Mouse (Mus musculus): ENCODE results near the gene Prelid3b. TPM values are rescaled to one million over a fixed set of nuclear protein-coding genes. Genes with fewer than 3 reads are reported as not detected.

Prelid3b gene
- polyA plus RNA-seq, 1 experiment from 2014 or later, result 137 TPM

DNA sequence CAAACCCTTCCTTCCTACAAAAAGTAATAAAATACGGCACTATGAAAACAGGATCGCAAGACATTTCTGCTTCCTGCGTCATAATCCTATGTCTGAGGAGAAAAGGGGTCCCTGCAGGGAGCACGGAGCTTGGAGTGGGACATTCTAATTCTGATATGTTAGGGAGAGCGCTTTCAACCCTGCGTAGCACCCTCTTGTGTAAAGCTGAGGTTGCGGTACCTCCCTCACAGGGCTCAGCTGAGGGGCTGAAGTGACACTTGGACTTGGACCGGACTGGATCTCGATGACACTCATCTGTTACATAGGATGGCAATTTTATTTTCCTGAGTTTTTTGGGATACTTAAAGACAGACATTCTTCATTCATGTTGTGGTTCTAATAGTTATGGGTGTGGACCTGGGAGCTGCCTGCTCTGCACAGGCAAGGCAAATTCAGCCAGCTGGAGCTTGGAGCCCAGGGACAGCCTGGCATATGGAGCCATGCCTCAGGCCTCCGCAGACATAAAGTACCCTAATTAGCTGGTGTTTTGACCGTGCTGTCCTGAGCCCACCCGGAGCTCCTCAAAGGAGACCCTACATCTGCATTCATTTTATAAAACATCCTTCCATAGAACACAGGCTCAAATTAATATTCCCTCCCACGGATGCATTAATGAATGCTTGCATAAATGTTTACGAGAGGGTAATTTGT, 28.1 kb upstream of the Prelid3b start:
- H3K9ac ChIP-seq, result no peak overlapping the region
- no peaks in the 10 kb centered on the region for H3K36me3 ChIP-seq
- H3K27me3 ChIP-seq (replicated peaks), result no peaks in the 10 kb centered on the region
- WGBS, result 84% methylated on average over 14 of the region's 14 CpGs
- no peak for ATAC-seq (ENCODE audit: insufficient number of reproducible peaks, low FRiP score)
- no peak overlapping the region for H3K4me3 ChIP-seq
- H3K27ac ChIP-seq (ENCODE audit: poor library complexity, severe bottlenecking), result no peak overlapping the region
- H3K4me1 ChIP-seq (replicated peaks), result peaks cover 7% of the 10 kb centered on the region; the same call in 1 of the 2 replicates
- peaks cover 3% of the 10 kb centered on the region; the same call in 1 of the 2 replicates for H3K9me3 ChIP-seq (replicated peaks)
- no peak overlapping the region for H3K4me2 ChIP-seq

DNA sequence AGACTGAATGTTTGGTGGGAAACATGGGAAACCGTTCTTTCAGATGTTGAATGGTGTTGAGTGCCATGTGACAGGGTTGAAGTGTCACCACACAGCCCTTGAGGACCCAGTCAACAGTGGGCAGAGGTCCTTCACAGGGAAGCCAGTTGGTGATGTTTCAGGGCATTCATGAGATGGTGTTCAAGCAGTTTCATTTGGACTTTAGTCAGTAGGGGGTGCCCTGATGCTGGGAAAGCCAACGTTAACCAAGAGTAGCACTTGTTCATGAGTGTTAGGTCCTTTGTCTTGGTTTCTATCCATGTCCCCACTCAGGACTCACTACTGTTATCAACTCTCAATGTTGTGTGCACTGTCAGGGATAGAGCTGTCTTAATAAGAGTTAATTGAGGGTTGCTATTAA, 20.0 kb upstream of the Prelid3b start:
- WGBS, result 68% methylated on average over 2 of the region's 2 CpGs
- Histone ChIP-seq H3K9me3 (replicated peaks) (peaks cover 8% of the 10 kb centered on the region; the same call in 1 of the 2 replicates), H3K4me3 (no peak overlapping the region), H3K9ac (no peak overlapping the region), H3K36me3 (no peaks in the 10 kb centered on the region), H3K4me1 (replicated peaks) (no peaks in the 10 kb centered on the region), H3K27me3 (replicated peaks) (no peaks in the 10 kb centered on the region; the same call in 1 of the 2 replicates), H3K27ac (ENCODE audit: poor library complexity, severe bottlenecking) (no peak overlapping the region), H3K4me2 (no peak overlapping the region)
- no peak for ATAC-seq (ENCODE audit: insufficient number of reproducible peaks, low FRiP score)

DNA sequence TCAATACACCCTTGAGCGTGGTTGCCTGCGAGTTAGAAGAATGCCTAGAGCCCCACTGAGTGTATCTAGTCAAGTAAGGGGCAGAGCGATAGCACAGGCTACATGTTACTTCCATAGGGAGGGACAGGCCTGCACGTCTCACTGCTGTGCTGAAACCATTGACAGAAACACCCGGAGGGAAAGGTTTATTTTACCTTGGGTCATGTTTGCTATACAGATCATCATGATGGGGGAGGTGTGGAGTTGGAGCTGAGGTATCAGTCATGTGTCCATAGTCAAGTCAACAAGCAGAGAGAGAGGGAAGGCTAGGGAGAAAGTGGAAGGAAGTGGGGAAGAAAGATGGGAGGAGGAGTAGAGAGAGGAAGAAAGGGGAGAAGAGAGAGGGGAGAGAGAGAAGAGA, 14.1 kb upstream of the Prelid3b start:
- H3K27ac ChIP-seq (ENCODE audit: poor library complexity, severe bottlenecking), result no peak overlapping the region
- no peak overlapping the region for H3K4me2 ChIP-seq
- 72% methylated on average over 5 of the region's 5 CpGs for WGBS
- H3K9me3 ChIP-seq (replicated peaks), result no peaks in the 10 kb centered on the region
- H3K4me3 ChIP-seq, result no peak overlapping the region
- no peak overlapping the region for H3K9ac ChIP-seq
- no peaks in the 10 kb centered on the region for H3K4me1 ChIP-seq (replicated peaks)
- ATAC-seq (ENCODE audit: insufficient number of reproducible peaks, low FRiP score), result no peak
- no peaks in the 10 kb centered on the region; the same call in 1 of the 2 replicates for H3K27me3 ChIP-seq (replicated peaks)
- no peaks in the 10 kb centered on the region for H3K36me3 ChIP-seq

DNA sequence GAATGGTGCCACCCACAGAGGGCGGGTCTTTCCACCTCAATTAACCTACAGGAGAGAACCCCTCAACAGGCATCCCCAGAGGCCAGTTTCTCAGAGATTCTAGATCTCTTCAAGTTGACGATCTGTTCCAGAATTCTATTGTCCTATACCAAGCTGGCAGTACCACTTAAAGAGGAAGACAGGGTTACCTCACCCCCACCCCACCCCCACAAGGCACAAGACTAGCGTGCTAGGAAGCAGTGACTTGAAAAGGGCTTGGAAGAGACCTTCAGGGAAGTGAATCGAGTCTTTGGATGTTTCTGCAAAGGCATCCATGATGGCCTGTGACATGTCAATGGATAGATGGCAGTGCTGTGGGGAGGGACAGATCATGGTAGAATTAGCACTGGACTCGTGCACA, 5.9 kb upstream of the Prelid3b start:
- no peak overlapping the region for H3K9ac ChIP-seq
- H3K9me3 ChIP-seq (replicated peaks), result no peaks in the 10 kb centered on the region
- 73% methylated on average over 5 of the region's 5 CpGs for WGBS
- no peak overlapping the region for H3K4me2 ChIP-seq
- H3K27me3 ChIP-seq (replicated peaks), result no peaks in the 10 kb centered on the region
- H3K4me1 ChIP-seq (replicated peaks), result no peaks in the 10 kb centered on the region
- H3K4me3 ChIP-seq, result no peak overlapping the region
- no peak overlapping the region for H3K27ac ChIP-seq (ENCODE audit: poor library complexity, severe bottlenecking)
- H3K36me3 ChIP-seq, result no peaks in the 10 kb centered on the region
- ATAC-seq (ENCODE audit: insufficient number of reproducible peaks, low FRiP score), result no peak

DNA sequence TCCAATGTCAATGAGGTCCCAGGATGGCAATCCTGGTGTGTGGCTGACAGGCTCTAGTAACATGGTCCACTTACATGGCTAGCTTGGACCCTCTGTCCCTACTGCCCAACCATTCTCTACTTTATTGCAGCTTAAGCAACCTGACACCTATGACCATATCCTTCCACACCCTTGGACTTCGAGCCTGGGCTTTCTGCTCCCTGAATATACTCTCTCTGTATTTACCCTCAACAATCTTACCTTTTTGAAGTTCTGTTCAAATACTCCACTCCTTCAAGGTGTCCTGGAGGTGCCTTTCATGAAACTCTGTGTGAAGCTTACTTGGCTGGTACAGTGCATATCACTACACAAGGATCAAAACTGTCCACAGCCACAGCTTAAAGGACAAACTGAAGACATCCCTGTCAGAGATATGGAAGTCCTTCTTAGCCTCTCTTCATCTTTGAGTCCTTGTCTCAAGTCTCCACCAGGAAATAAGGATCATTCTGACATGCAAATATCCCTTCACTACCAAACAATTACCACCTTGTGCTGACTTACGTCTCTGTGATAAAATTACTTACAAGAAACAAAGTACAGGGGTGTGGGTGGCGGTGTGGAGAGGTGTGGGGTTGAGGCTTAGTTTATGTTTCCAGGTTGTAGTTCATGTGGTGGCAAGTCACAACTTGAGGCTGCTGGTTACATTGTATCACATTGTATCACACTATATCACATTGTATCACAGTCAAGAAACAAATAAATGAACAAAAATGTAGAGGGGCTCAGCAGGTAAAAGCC, 4.8 kb upstream of the Prelid3b start:
- H3K4me2 ChIP-seq, result no peak overlapping the region
- ATAC-seq (ENCODE audit: insufficient number of reproducible peaks, low FRiP score), result no peak
- no peak overlapping the region for H3K9ac ChIP-seq
- no peaks in the 10 kb centered on the region for H3K27me3 ChIP-seq (replicated peaks)
- WGBS, result 71% methylated on average over 3 of the region's 3 CpGs
- H3K4me1 ChIP-seq (replicated peaks), result no peaks in the 10 kb centered on the region
- H3K27ac ChIP-seq (ENCODE audit: poor library complexity, severe bottlenecking), result no peak overlapping the region
- H3K4me3 ChIP-seq, result no peak overlapping the region
- no peaks in the 10 kb centered on the region for H3K36me3 ChIP-seq
- no peaks in the 10 kb centered on the region for H3K9me3 ChIP-seq (replicated peaks)

DNA sequence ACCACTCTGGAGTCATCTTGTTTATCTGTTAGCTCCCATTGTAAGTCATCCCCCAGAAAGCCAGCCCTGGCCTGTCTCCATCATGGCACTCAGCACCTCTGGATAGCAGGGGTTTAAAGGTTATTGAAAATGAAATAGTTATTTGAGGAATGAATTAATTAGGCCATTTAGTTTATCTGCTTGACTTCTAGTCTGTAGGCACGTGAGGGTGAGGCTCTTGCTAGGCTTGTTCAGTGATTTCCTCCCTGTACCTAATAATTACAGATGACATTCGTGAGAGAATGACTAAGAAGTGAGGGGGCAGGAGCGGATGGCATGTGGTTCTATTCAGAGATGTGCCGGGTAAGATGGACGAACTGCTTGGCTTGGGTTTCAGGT, 658 bp upstream of the Prelid3b start:
- H3K36me3 ChIP-seq, result peaks cover 12% of the 10 kb centered on the region
- whole genome bisulfite sequencing, result 75% methylated on average over 5 of the region's 5 CpGs
- H3K4me2 ChIP-seq, result peak overlapping the region; percentile 74
- peaks cover 27% of the 10 kb centered on the region for H3K4me1 ChIP-seq (replicated peaks)
- H3K4me3 ChIP-seq, result peak overlapping the region; percentile 71
- H3K9ac ChIP-seq, result peak overlapping the region; percentile 60; the same call in 1 of the 2 replicates
- no peak overlapping the region for H3K27ac ChIP-seq (ENCODE audit: poor library complexity, severe bottlenecking)
- no peaks in the 10 kb centered on the region for H3K27me3 ChIP-seq (replicated peaks)
- H3K9me3 ChIP-seq (replicated peaks), result no peaks in the 10 kb centered on the region
- no peak for ATAC-seq (ENCODE audit: insufficient number of reproducible peaks, low FRiP score)

DNA sequence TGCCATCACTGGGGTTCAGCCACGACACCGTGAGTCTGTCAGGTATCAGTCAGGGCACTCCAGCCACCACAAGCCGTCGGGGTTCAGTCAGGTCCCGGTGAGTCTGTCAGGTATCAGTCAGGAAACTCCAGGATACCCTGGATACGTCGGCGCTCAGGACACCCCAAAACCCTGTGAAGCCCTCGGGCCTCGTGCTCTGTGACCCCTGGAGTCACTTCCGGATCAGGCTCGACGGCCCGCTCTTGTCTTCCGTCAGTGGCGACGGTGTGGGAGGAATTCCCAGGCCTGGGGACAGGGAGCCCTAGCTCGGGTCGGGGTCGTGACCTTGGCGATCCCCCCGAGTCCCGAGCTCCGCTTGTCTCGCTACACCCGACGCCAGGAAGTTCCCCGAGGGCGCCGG, 474 bp downstream of the Prelid3b start:
- H3K27me3 ChIP-seq (replicated peaks), result no peaks in the 10 kb centered on the region
- H3K9me3 ChIP-seq (replicated peaks), result no peaks in the 10 kb centered on the region
- peaks cover 27% of the 10 kb centered on the region for H3K4me1 ChIP-seq (replicated peaks)
- peak; percentile 41 for ATAC-seq (ENCODE audit: insufficient number of reproducible peaks, low FRiP score)
- H3K4me3 ChIP-seq, result peak overlapping the region; percentile 71
- H3K4me2 ChIP-seq, result peak overlapping the region; percentile 74
- H3K36me3 ChIP-seq, result peaks cover 22% of the 10 kb centered on the region
- H3K9ac ChIP-seq, result peak overlapping the region; percentile 87
- peak overlapping the region; percentile 73 for H3K27ac ChIP-seq (ENCODE audit: poor library complexity, severe bottlenecking)
- 5% methylated on average over 30 of the region's 30 CpGs for WGBS

DNA sequence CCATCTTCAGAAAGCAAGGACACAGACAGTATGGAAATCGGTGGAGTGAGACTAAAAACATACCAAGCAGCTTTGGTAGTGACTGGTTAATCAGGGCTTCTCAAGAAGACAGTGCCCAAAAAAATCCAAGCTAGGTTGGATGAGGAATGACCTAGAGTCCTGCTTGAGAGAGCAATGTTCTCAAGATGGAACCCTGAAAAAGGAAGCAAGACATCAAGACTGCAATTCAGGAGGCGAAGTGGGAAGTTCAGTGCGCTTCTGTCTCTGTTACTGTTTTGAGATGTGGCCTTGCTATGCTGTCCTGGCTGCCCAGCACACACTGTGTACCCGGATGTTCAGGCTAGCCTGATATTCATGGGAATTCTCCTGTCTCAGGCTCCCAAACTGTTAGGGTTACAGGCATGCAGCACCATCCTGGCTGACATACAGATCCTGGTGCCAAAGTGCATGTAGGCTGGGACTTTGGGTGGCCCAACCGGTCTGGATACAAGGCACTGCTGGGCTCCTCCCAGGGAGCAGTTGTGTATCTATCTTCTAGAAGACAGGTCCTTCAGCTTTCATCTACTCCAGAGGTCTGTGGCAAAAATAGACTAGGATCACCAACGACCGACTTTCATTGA, 2.0 kb downstream of the Prelid3b start:
- Histone ChIP-seq H3K27ac (ENCODE audit: poor library complexity, severe bottlenecking) (no peak overlapping the region), H3K4me3 (no peak overlapping the region), H3K36me3 (peaks cover 35% of the 10 kb centered on the region), H3K27me3 (replicated peaks) (no peaks in the 10 kb centered on the region), H3K9me3 (replicated peaks) (no peaks in the 10 kb centered on the region), H3K4me1 (replicated peaks) (peaks cover 27% of the 10 kb centered on the region), H3K4me2 (peak overlapping the region; percentile 74), H3K9ac (no peak overlapping the region)
- ATAC-seq (ENCODE audit: insufficient number of reproducible peaks, low FRiP score), result no peak
- 82% methylated on average over 7 of the region's 7 CpGs for WGBS

DNA sequence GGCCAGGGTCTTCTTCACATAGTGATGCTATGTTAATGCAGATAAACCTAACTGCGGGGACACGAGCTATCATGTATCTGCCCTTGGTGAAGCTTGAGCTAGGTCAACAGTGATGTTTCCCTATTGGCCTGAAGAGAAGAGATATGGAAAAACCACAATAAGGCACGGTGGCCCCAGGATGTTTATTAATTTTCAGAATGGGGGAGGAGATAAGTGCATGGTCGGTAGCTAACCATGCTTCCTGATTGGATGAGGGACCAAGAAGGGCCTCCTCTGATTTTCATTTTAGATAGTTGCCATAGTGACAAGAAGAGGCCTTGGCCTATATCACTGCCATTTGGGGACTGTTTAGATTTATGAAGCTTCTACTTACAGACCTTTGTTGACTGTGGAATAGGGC, 2.5 kb downstream of the Prelid3b start:
- 70% methylated on average over 4 of the region's 4 CpGs for WGBS
- no peak overlapping the region for H3K27ac ChIP-seq (ENCODE audit: poor library complexity, severe bottlenecking)
- H3K27me3 ChIP-seq (replicated peaks), result no peaks in the 10 kb centered on the region
- no peak overlapping the region for H3K4me3 ChIP-seq
- peaks cover 40% of the 10 kb centered on the region for H3K36me3 ChIP-seq
- no peaks in the 10 kb centered on the region for H3K9me3 ChIP-seq (replicated peaks)
- ATAC-seq (ENCODE audit: insufficient number of reproducible peaks, low FRiP score), result no peak
- H3K4me1 ChIP-seq (replicated peaks), result peaks cover 27% of the 10 kb centered on the region
- no peak overlapping the region for H3K9ac ChIP-seq
- H3K4me2 ChIP-seq, result no peak overlapping the region

DNA sequence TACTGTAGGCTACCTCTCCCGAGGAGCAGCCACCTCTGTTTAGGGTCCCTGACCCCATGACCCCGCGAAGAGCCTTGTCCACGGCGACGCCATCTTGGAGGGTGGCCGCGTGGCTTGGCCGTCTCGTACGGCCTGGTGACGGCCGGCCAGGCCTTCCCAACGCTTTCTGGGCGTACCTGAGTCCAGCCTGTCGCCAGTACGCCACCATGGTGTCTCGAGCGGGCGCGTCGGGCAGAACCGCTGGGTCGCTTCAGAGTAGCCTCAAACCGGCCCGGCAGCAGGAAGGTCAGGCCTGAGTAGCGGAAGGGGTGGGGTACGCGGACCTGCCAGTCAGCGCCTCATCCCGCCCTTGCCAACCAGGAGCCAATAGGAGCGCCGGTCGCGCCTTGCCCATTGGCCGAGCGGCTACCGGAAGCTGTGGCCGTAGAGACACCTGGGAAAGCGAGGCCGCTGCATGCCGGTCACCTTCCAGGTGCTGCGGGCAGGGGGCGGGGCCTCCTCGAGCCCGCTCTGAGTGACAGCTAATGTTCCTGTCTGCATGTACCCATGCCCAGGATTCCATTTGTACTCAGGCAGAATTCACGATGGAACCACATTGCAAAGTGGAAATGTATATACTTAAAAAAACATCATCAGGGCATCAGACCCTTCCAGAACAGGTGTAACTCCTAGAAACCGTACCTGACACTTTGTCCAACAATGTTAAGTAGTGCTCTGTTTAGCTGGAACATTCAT, 8.9 kb downstream of the Prelid3b start, which contains the start of gene Atp5e:
TSS of gene Atp5e (minus strand) at position 317 of the 735 bp plus-strand sequence.
- no peaks in the 10 kb centered on the region for H3K27me3 ChIP-seq (replicated peaks)
- 2% methylated on average over 48 of the region's 48 CpGs for WGBS
- no peaks in the 10 kb centered on the region for H3K9me3 ChIP-seq (replicated peaks)
- peaks cover 66% of the 10 kb centered on the region for H3K36me3 ChIP-seq
- peak within 1 kb of the TSS; percentile 97 for H3K4me2 ChIP-seq
- ATAC-seq (ENCODE audit: insufficient number of reproducible peaks, low FRiP score), result peak; percentile 99
- peak within 1 kb of the TSS; percentile 77 for H3K27ac ChIP-seq (ENCODE audit: poor library complexity, severe bottlenecking)
- H3K4me1 ChIP-seq (replicated peaks), result peaks cover 7% of the 10 kb centered on the region
- H3K4me3 ChIP-seq, result peak within 1 kb of the TSS; percentile 96
- H3K9ac ChIP-seq, result peak within 1 kb of the TSS; percentile 91
